Mouse (Mus musculus): ENCODE measurements around the gene Pgr15l. TPM values are rescaled to one million over a fixed set of nuclear protein-coding genes. Genes with fewer than 3 reads are reported as not detected.

The Pgr15l gene
- not detected for total RNA-seq (2023)

DNA sequence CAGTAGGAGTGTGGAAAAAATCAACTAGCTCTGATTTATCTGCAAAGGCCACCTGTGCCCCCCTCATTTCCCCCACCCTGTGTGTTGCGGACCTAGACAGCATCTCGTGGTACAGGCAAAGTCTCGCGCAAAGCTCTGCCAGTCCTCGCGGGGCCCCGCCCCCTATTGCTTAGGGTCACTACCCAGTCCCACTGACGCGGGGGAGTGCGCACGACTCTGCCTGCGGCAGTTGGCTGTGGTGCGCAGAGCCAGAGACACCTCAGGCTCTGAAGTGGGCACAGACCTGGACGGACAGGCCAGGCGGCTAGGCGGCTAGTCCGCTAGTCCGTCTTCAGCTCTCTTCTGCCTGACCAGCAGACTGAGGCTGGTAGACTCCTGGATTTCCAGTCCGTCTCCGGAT, at the start of gene Pgr15l:
Pgr15l (plus strand) TSS at position 228 of the 400 bp plus-strand sequence.

